Mouse (Mus musculus) embryonic fibroblast, embryonic 13.5 days (primary cell): Measurements from ENCODE around the gene Gpc3.

ENCODE experiments used
- CTCF ChIP-seq: IDR thresholded peaks from 2 replicates; pipeline ENCODE4 v1.5.1; 2011; ENCODE audit warnings: mild to moderate bottlenecking, control low read depth, low read length, moderate library complexity, borderline replicate concordance; ENCODE audit not compliant: insufficient read depth
- POLR2A ChIP-seq: IDR thresholded peaks from 2 replicates; pipeline ENCODE4 v1.6.1; 2011; ENCODE audit warnings: low read depth, mild to moderate bottlenecking, control low read depth, low read length, moderate library complexity

DNA sequence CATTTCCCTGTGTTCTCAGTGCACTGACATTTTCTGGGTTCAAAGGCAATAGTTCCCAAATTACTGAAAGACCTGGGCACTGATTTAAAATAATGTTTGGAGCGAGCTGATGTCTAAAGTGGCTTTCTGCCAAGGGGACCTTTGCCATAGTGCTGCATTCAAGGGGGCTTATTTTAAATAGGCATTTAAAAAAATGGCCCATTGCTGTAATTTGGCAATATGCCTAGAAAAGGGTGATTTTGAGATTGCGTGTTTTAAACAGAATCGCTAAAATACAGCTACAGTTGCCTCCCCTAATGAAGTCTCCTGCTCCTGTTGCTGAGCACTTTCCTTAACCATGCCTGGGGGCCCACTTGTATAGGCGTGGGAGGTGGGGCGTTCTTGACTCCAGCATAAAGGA, 174.3 kb downstream of the Gpc3 start:
- TF ChIP-seq CTCF (no peak), POLR2A (no peak)
